Mouse (Mus musculus) MEL (cell line): Measurements from ENCODE around the gene Cdc20. TPM values are rescaled to one million over a fixed set of nuclear protein-coding genes. Genes with fewer than 3 reads are reported as not detected.

ENCODE experiments used
- DNase-seq: peaks from one replicate; pipeline ENCODE4 v3.0.0; 2011; ENCODE audit warnings: low read depth, low spot score
- H3K27ac ChIP-seq: 2 replicates; pipeline ENCODE4 v1.5.1; 2012; ENCODE audit warnings: low read depth, mild to moderate bottlenecking, control low read depth, low read length, moderate library complexity; ENCODE audit not compliant: control insufficient read depth
- H3K27me3 ChIP-seq, 2 experiments: fragments of 150-350 bp in 1 of 2; sonication (generic) in 1 of 2; 2 replicates each; pipeline ENCODE4 v1.6.1; 2012; ENCODE audit warnings: low read length in 2 of 2, mild to moderate bottlenecking in 2 of 2, improper control_type of control experiment in 1 of 2, moderate library complexity in 1 of 2; ENCODE audit not compliant: insufficient read depth in 2 of 2, control insufficient read depth in 1 of 2
- H3K36me3 ChIP-seq, 2 experiments: 2 replicates each; pipeline ENCODE4 v1.6.1; 2012 to 2014; ENCODE audit warnings: low read length in 2 of 2, improper control_type of control experiment in 1 of 2, inconsistent platforms in 1 of 2, mild to moderate bottlenecking in 1 of 2; ENCODE audit not compliant: insufficient read depth in 2 of 2, control insufficient read depth in 1 of 2
- H3K4me1 ChIP-seq, 2 experiments: fragments of 150-350 bp in 1 of 2; sonication (generic) in 1 of 2; 2 replicates each; pipeline ENCODE4 v1.6.1; 2012; ENCODE audit warnings: low read length in 2 of 2, improper control_type of control experiment in 1 of 2, mild to moderate bottlenecking in 1 of 2; ENCODE audit not compliant: insufficient read depth in 2 of 2, control insufficient read depth in 1 of 2
- H3K4me3 ChIP-seq, 2 experiments: fragments of 150-350 bp in 1 of 2; sonication (generic) in 1 of 2; 2 replicates each; pipeline ENCODE4 v1.5.1; 2012; ENCODE audit warnings: low read depth in 2 of 2, low read length in 2 of 2, mild to moderate bottlenecking in 2 of 2, moderate library complexity in 2 of 2, control low read depth in 1 of 2, improper control_type of control experiment in 1 of 2; ENCODE audit not compliant: control insufficient read depth in 1 of 2, insufficient read depth in 1 of 2
- H3K79me2 ChIP-seq: 2 replicates; pipeline ENCODE4 v1.6.1; 2012; ENCODE audit warnings: mild to moderate bottlenecking, low read length, moderate library complexity; ENCODE audit not compliant: control insufficient read depth, poor library complexity, insufficient read depth
- H3K9ac ChIP-seq: 2 replicates; pipeline ENCODE4 v1.6.1; 2012; ENCODE audit warnings: low read depth, mild to moderate bottlenecking, control low read depth, low read length, moderate library complexity; ENCODE audit not compliant: control insufficient read depth, poor library complexity, severe bottlenecking
- H3K9me3 ChIP-seq: fragments of 150-350 bp; sonication (generic); replicated peaks from 2 replicates; pipeline ENCODE4 v1.6.1; 2012; ENCODE audit warnings: mild to moderate bottlenecking, low read length, improper control_type of control experiment, moderate library complexity; ENCODE audit not compliant: insufficient read depth
- EP300 ChIP-seq, 2 experiments: IDR thresholded peaks; 2 replicates each; pipeline ENCODE4 v1.6.1; 2011; ENCODE audit warnings: improper control_type of control experiment in 2 of 2, low read length in 2 of 2, low read depth in 1 of 2, mild to moderate bottlenecking in 1 of 2
- ETS1 ChIP-seq: IDR thresholded peaks from 2 replicates; pipeline ENCODE4 v1.6.1; 2012; ENCODE audit warnings: low read depth, mild to moderate bottlenecking, inconsistent platforms, low read length, improper control_type of control experiment, moderate library complexity
- GATA1 ChIP-seq: IDR thresholded peaks from 2 replicates; pipeline ENCODE4 v1.6.1; 2011; ENCODE audit warnings: low read depth, low read length, improper control_type of control experiment
- HCFC1 ChIP-seq: IDR thresholded peaks from 2 replicates; pipeline ENCODE4 v1.6.1; 2012; ENCODE audit warnings: low read depth, mild to moderate bottlenecking, inconsistent platforms, low read length, improper control_type of control experiment, moderate library complexity
- MAFK ChIP-seq: IDR thresholded peaks from 2 replicates; pipeline ENCODE4 v1.6.1; 2011; ENCODE audit warnings: low read depth, mild to moderate bottlenecking, low read length, improper control_type of control experiment, borderline replicate concordance
- MAZ ChIP-seq: IDR thresholded peaks from 2 replicates; pipeline ENCODE4 v1.6.1; 2012; ENCODE audit warnings: low read depth, mild to moderate bottlenecking, inconsistent platforms, low read length, improper control_type of control experiment
- MXI1 ChIP-seq: IDR thresholded peaks from 2 replicates; pipeline ENCODE4 v1.6.1; 2011; ENCODE audit warnings: mild to moderate bottlenecking, low read depth, low read length, improper control_type of control experiment
- MYB ChIP-seq: IDR thresholded peaks from 2 replicates; pipeline ENCODE4 v1.6.1; 2011; ENCODE audit warnings: mild to moderate bottlenecking, low read depth, low read length, improper control_type of control experiment
- MYC ChIP-seq: IDR thresholded peaks from 2 replicates; pipeline ENCODE4 v1.6.1; 2011; ENCODE audit warnings: low read depth, mild to moderate bottlenecking, low read length, improper control_type of control experiment, moderate library complexity
- NRF1 ChIP-seq: IDR thresholded peaks from 2 replicates; pipeline ENCODE4 v1.6.1; 2014; ENCODE audit warnings: low read depth, mild to moderate bottlenecking, inconsistent platforms, low read length, improper control_type of control experiment, moderate library complexity; ENCODE audit not compliant: poor library complexity, insufficient read depth, severe bottlenecking
- POLR2AphosphoS2 ChIP-seq: IDR thresholded peaks from 2 replicates; pipeline ENCODE4 v1.6.1; 2011; ENCODE audit warnings: low read length, improper control_type of control experiment
- POLR2AphosphoS5 ChIP-seq: IDR thresholded peaks from 2 replicates; pipeline ENCODE4 v1.6.1; 2012; ENCODE audit warnings: low read depth, borderline replicate concordance, mild to moderate bottlenecking, inconsistent platforms, low read length, moderate library complexity, mixed read lengths
- RAD21 ChIP-seq: IDR thresholded peaks from 2 replicates; pipeline ENCODE4 v1.6.1; 2011; ENCODE audit warnings: mild to moderate bottlenecking, low read depth, low read length, improper control_type of control experiment
- SIN3A ChIP-seq: IDR thresholded peaks from 2 replicates; pipeline ENCODE4 v1.6.1; 2012; ENCODE audit warnings: low read length, improper control_type of control experiment, inconsistent platforms
- SMC3 ChIP-seq: IDR thresholded peaks from 2 replicates; pipeline ENCODE4 v1.6.1; 2011; ENCODE audit warnings: low read depth, low read length, improper control_type of control experiment
- TCF12 ChIP-seq: IDR thresholded peaks from 2 replicates; pipeline ENCODE4 v1.6.1; 2014; ENCODE audit warnings: low read depth, mild to moderate bottlenecking, inconsistent platforms, low read length, improper control_type of control experiment, moderate library complexity
- USF1 ChIP-seq: IDR thresholded peaks from 2 replicates; pipeline ENCODE4 v1.6.1; 2014; ENCODE audit warnings: low read depth, mild to moderate bottlenecking, inconsistent platforms, low read length, improper control_type of control experiment, moderate library complexity
- USF2 ChIP-seq, 2 experiments: IDR thresholded peaks; 2 replicates each; pipeline ENCODE4 v1.6.1; 2011 to 2012; ENCODE audit warnings: improper control_type of control experiment in 2 of 2, low read length in 2 of 2, borderline replicate concordance in 1 of 2, inconsistent platforms in 1 of 2, low read depth in 1 of 2, mild to moderate bottlenecking in 1 of 2; ENCODE audit not compliant: insufficient read depth in 1 of 2
- ZKSCAN1 ChIP-seq: IDR thresholded peaks from 2 replicates; pipeline ENCODE4 v1.6.1; 2012; ENCODE audit warnings: low read depth, mild to moderate bottlenecking, inconsistent platforms, low read length, improper control_type of control experiment, moderate library complexity
- polyA plus RNA-seq, 2 experiments: library from polyadenylated mRNA; stranded (reverse) in 1 of 2; unstranded in 1 of 2; fragments of >175 nt in 1 of 2; fragments of >200 nt in 1 of 2; gene quantifications; 2 replicates each; pipeline versions ENCODE4 v1.2.1 to v1.2.4; 2012; ENCODE audit warnings: low replicate concordance in 2 of 2, low read depth in 1 of 2; ENCODE audit not compliant: insufficient read length in 2 of 2, insufficient read depth in 1 of 2, missing spikeins in 1 of 2
- total RNA-seq: library from RNA; depleted of rRNA; stranded (reverse); fragments of 300-350 nt; gene quantifications from 2 replicates; pipeline ENCODE4 v1.2.3, GENCODE M21; 2012

The Cdc20 gene
- total and polyA plus RNA-seq, 3 experiments: 189 to 247 TPM; not detected in 1

GRCm38 (mm10) chr4:118427768-118428451 lies 9.2 kb downstream of the Cdc20 start, which contains the start of gene Elovl1 (continued):
- TF ChIP-seq USF2 (IDR thresholded peaks at IDR 0.05; ENCODE audit: borderline replicate concordance in 1 of 2, insufficient read depth in 1 of 2, low read depth in 1 of 2, low read length in 2 of 2) (no peak), MAFK (no peak), POLR2AphosphoS2 (peak; percentile 83; the same call in 1 of the 2 replicates), MYB (no peak), MYC (no peak), NRF1 (no peak), HCFC1 (no peak; the same call in 1 of the 2 replicates)

GRCm38 (mm10) chr4:118427415-118427767 lies 9.8 kb downstream of the Cdc20 start:
- peak; percentile 46 for DNase-seq
- H3K9ac ChIP-seq: peak overlapping the region; percentile 92
- no peaks in the 10 kb centered on the region for H3K9me3 ChIP-seq
- peaks cover 2 to 38% of the 10 kb centered on the region in 2 experiments; a peak in 3 of 4 replicates for H3K36me3 ChIP-seq
- H3K4me1 ChIP-seq: peaks cover 18 to 44% of the 10 kb centered on the region in 2 experiments
- H3K79me2 ChIP-seq: peaks cover 35% of the 10 kb centered on the region
- peak overlapping the region; percentile 82 for H3K27ac ChIP-seq
- H3K4me3 ChIP-seq: peak overlapping the region; percentile 76 to 89
- TF ChIP-seq USF2 (IDR thresholded peaks at IDR 0.05; ENCODE audit: borderline replicate concordance in 1 of 2, insufficient read depth in 1 of 2, low read depth in 1 of 2, low read length in 2 of 2) (no peak), MAZ (0 out of 2 replicates have a peak, but pooled peaks have one; percentile 3), POLR2AphosphoS5 (no peak), ZKSCAN1 (0 out of 2 replicates have a peak, but pooled peaks have one; percentile 23), SIN3A (peak; percentile 19; the same call in 1 of the 2 replicates), HCFC1 (no peak), MAFK (0 out of 2 replicates have a peak, but pooled peaks have one; percentile 7), SMC3 (no peak)
- H3K27me3 ChIP-seq: no peaks in the 10 kb centered on the region

GRCm38 (mm10) chr4:118425374-118425773 lies 11.8 kb downstream of the Cdc20 start:
- Histone ChIP-seq H3K36me3 (peaks cover 0 to 35% of the 10 kb centered on the region in 2 experiments; a peak in 3 of 4 replicates), H3K4me1 (peaks cover 18 to 42% of the 10 kb centered on the region in 2 experiments), H3K27ac (peak overlapping the region; percentile 95), H3K9me3 (no peaks in the 10 kb centered on the region), H3K9ac (peak overlapping the region; percentile 56), H3K4me3 (no peak overlapping the region), H3K27me3 (no peaks in the 10 kb centered on the region), H3K79me2 (peaks cover 31% of the 10 kb centered on the region)
- TF ChIP-seq GATA1: peak; percentile 39; the same call in 1 of the 2 replicates
- TF ChIP-seq POLR2AphosphoS2: no peak
- TF ChIP-seq ETS1: peak; percentile 61
- 0 out of 2 replicates have a peak, but pooled peaks have one; percentile 47 for TF ChIP-seq SIN3A
- peak; percentile 34; the same call in 1 of the 2 replicates for TF ChIP-seq TCF12
- TF ChIP-seq EP300 (IDR thresholded peaks at IDR 0.05; ENCODE audit: low read depth in 1 of 2, low read length in 2 of 2): peak; percentile 6 to 29; a peak in 1 of 4 replicates
- peak; percentile 58; the same call in 1 of the 2 replicates for TF ChIP-seq USF1
- TF ChIP-seq MXI1: peak; percentile 57; the same call in 1 of the 2 replicates
- no peak for TF ChIP-seq RAD21
- peak; percentile 77 for DNase-seq
